Comparison of ENCODE assay signal across 24 mouse cellular contexts in the genomic region with DNA sequence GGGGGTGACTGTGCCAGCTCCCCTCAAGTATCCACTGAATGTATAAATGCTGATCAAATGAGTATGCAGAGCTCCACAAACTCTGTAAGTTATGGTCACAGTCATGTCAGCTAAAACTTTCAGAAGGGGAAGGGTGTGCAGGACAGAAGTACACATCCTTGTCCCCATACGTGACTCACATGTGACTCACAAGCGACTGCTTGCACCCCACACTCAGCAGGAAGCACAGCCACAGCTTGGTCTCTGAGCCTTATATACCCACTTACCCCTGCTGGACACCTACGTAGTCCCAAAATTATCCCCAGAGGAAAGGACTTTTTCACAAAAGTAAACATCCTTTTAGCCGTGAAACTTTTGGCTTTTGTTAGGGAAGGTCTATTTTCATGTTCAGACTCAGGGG. TPM values are rescaled to one million over a fixed set of nuclear protein-coding genes. Genes with fewer than 3 reads are reported as not detected.
"Had no signal": no experiment of that assay in that cellular context is flagged by ENCODE, and none has a peak within 500 bp of the region (broad histone marks: within the 10 kb centered on the region; RNA-seq: fewer than 3 reads in every experiment).

No protein-coding gene starts in this region.

- H3K27ac ChIP-seq: layer of hippocampus, adult 2 months; limb, embryonic 10.5 days; limb, embryonic 13.5 days; liver, embryonic 12.5 days; liver, embryonic 15.5 days; macrophage; midbrain, embryonic 12.5 days; midbrain, embryonic 15.5 days; stomach, embryonic 15.5 days had no signal

- H3K4me3 ChIP-seq: layer of hippocampus, adult 2 months; limb, embryonic 10.5 days; limb, embryonic 13.5 days; liver, embryonic 12.5 days; liver, embryonic 15.5 days; midbrain, embryonic 12.5 days; midbrain, embryonic 15.5 days; myocyte; stomach, embryonic 15.5 days had no signal

- H3K9ac ChIP-seq: limb, embryonic 13.5 days; liver, embryonic 12.5 days; liver, embryonic 15.5 days; midbrain, embryonic 12.5 days; midbrain, embryonic 15.5 days; stomach, embryonic 15.5 days had no signal

- H3K27me3 ChIP-seq: limb, embryonic 13.5 days; liver, embryonic 12.5 days; liver, embryonic 15.5 days; midbrain, embryonic 12.5 days; midbrain, embryonic 15.5 days; stomach, embryonic 15.5 days had no signal

- ATAC-seq: liver, embryonic 12.5 days; midbrain, embryonic 15.5 days had no signal

- DNase-seq: kidney, adult 9 months; kidney, postnatal 25 days; layer of hippocampus, adult 9-11 months; liver; lung, adult 2 months; right cerebral cortex, postnatal 14 days; spleen, adult 18-20 months; thymus, postnatal 25 days had no signal

- H3K9me3 ChIP-seq: limb, embryonic 10.5 days; limb, embryonic 13.5 days; liver, embryonic 12.5 days; liver, embryonic 15.5 days; midbrain, embryonic 12.5 days; midbrain, embryonic 15.5 days; stomach, embryonic 15.5 days had no signal

- H3K4me1 ChIP-seq: liver, embryonic 12.5 days; liver, embryonic 15.5 days; midbrain, embryonic 12.5 days; midbrain, embryonic 15.5 days had no signal

- H3K36me3 ChIP-seq: limb, embryonic 10.5 days; limb, embryonic 13.5 days; liver, embryonic 12.5 days; liver, embryonic 15.5 days; midbrain, embryonic 12.5 days; midbrain, embryonic 15.5 days; stomach, embryonic 15.5 days had no signal

- H3K4me2 ChIP-seq: limb, embryonic 13.5 days; liver, embryonic 12.5 days; liver, embryonic 15.5 days; midbrain, embryonic 12.5 days; midbrain, embryonic 15.5 days; stomach, embryonic 15.5 days had no signal

RNA-seq across cellular contexts. Expression of a gene that starts 20.2 kb away (rescaled TPM):
- polyA plus RNA-seq: macrophage had no signal

RNA-seq across cellular contexts. Expression of a gene that starts 36.8 kb away (rescaled TPM):
- polyA plus RNA-seq: kidney, embryonic 16.5 days; large intestine, adult 2 months; limb, embryonic 10.5 days; liver, embryonic 12.5 days; liver, embryonic 15.5 days; lung, adult 2 months; lung, embryonic 16.5 days; macrophage; midbrain, embryonic 12.5 days; midbrain, embryonic 15.5 days; myocyte; neural tube, embryonic 11.5 days; neural tube, embryonic 14.5 days; stomach, embryonic 15.5 days; thymus, postnatal 0 days had no signal

RNA-seq across cellular contexts. Expression of a gene that starts 56.3 kb away (rescaled TPM):
- polyA plus RNA-seq: kidney, embryonic 16.5 days; large intestine, adult 2 months; limb, embryonic 10.5 days; limb, embryonic 13.5 days; liver, embryonic 12.5 days; liver, embryonic 15.5 days; lung, adult 2 months; lung, embryonic 16.5 days; macrophage; midbrain, embryonic 12.5 days; myocyte; neural tube, embryonic 11.5 days; stomach, embryonic 15.5 days; thymus, postnatal 0 days had no signal
